Mouse (Mus musculus): ENCODE data around the gene Dach1.

Gene Dach1

DNA sequence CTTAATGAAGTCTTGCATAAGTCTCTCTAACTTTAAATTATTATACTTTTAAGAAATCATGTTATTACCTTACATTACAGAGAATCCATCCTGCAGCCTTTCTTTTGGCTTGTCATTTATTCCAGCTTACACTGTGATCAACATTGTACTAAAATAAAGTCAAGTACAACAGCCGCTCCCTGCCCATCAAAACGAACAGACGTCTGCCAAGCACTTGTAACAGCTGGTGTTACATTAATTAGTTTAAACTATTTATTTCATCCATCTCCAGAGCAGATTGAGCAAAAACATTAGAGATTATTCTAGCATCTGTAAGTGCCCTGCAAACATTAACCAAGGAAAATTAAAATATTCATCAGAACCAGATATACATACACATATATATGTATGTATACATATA, 311.2 kb downstream of the Dach1 start:
- intact Hi-C loops (cut with DNase I): no loop called here

- intact Hi-C loops (cut with DNase I): no loop called here
These were observed 312.3 kb downstream of the Dach1 start for GRCm38 (mm10) chr14:97857276-97857675.

GRCm38 (mm10) chr14:97855345-97855744, 314.2 kb downstream of the Dach1 start:
- intact Hi-C loops (cut with DNase I): no loop called here

GRCm38 (mm10) chr14:97850486-97850885, 319.1 kb downstream of the Dach1 start:
- intact Hi-C loops (cut with DNase I): no loop called here

GRCm38 (mm10) chr14:97847641-97848040, 321.9 kb downstream of the Dach1 start:
- intact Hi-C loops (cut with DNase I): no loop called here

DNA sequence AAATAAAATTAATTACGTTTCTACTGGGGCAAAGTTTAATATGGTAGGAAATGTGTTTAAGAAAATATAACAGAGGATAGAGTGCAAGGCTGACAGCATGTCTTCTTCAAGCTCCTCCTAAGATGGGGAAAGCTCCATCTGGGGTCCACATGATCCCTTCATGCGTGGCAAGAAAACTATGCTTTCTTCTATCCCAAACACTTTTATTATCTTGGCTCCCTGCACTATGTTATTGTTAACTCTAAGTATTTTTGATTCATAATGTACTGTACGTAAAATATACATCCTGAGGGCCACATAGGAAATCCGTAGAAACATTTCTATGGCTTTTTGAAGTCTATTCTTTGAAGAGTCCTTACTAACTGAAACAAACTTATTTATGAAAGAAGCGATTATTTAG, 330.3 kb downstream of the Dach1 start:
- intact Hi-C loops (cut with DNase I): no loop called here

DNA sequence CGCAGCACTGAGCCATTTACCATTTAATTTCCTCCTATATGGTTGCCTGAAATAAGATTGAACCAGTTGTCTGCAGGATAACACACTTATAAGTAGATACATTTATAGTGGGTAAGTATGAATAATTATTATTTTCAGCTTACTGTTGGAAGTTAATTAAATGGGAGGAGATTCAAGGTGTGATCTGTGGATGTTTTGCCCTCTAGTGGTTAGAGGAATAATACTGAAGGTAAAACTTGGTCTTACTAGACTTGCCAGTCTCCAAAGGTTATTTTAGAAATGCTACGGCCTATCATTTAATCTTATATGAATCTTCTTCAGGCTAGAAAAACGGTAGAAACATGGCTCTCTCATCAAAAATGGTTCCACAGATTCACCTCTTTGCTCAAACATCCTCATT, 339.7 kb downstream of the Dach1 start:
- intact Hi-C loops (cut with DNase I): no loop called here

DNA sequence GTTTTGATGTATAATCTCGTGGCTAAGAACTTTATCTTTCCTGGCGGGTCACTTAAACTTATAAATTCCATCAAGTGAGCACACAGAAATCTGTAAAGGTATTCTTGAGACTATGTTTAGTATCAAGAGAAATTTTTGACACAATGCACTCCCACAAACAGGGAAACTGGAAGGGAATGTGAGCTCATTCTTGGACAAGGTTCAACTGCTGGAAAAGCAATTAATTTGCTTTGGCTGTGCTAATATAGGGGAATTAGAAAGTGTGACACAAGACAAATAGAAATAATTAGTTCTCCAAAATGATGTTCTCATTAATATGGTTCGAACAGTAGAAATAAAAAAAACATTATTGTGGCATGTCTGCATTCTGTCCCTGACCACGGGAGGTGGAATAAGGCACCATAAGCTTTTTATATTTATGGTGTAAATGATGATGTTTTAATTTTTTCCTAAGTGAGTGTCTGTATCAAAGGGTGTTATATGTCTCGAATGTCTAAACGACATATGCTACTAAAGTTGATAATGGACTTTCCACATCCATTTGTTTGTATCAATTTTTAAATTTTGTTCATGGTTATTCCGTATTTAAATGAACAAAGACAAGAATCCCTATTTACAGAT, 354.9 kb downstream of the Dach1 start:
- intact Hi-C loops (cut with DNase I): no loop called here

GRCm38 (mm10) chr14:97813557-97813956, 356.0 kb downstream of the Dach1 start:
- intact Hi-C loops (cut with DNase I): no loop called here

GRCm38 (mm10) chr14:97795385-97795952, 374.1 kb downstream of the Dach1 start:
- intact Hi-C loops (cut with DNase I): no loop called here

DNA sequence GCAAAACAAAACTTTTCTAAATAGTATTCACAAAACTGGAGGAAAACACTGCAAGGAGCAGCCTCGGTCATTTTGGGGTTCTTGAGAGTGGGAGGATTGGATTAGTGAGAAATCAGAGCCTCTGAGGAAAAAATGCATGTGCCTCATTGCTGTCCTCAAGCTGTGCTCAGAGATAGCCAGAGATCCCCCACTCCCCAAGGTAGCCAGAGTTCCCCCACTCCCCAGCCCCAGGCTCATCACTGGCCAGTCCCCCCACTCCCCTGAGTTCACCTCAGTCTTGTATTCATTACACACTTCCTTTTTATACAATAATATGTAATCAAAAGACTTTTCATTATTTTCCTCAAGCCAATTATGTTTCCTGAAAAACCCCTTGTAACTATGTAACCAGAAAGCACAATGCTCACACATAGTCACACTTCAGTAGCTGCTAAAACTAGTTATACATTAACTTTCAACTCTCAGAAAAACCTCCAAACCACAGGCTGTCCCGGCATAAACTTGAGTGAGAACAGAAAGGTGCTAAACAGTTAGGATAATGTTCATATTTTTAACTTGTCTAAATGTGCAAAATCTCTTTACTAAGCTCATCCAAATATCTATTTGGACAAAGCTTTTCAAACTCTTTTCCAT, 395.3 kb downstream of the Dach1 start:
- intact Hi-C loops (cut with DNase I): no loop called here

DNA sequence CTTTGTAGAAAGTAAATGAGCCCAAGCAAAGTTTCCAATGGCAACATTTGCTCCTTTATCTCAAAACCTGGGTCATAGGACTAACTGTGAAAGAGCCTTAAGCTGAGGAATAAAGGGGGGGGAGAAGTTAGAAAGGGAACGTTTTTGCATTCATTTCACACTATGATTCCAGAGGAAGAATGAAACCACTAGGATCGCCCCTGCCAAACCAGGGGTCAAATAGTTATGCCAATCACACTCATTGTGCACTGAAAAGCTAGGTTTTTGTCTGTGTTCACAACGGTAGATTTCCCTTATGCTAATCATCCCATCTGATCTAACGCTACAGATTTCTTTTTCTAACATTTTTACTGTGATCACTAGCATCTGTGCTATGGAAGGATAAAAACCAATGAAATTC, 415.2 kb downstream of the Dach1 start:
- intact Hi-C loops (cut with DNase I): no loop called here

DNA sequence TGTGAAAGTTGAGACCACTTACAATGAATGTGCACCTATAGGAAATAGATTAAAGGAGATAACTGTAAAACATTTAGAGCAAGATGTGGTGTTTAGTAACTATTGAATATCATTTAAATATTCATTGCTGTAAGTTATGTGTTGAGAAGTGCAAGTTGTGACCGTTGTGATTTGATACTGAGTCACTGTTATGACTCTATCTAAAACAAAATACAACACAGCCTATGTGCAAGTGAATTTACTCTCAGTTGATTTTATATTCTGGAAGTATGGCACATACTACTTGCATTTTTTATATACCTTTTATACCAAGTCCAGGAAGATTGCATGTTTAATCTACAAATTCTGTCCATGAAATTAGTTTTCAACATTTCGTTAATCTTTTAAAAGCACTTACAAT, 415.6 kb downstream of the Dach1 start:
- intact Hi-C loops (cut with DNase I): no loop called here

DNA sequence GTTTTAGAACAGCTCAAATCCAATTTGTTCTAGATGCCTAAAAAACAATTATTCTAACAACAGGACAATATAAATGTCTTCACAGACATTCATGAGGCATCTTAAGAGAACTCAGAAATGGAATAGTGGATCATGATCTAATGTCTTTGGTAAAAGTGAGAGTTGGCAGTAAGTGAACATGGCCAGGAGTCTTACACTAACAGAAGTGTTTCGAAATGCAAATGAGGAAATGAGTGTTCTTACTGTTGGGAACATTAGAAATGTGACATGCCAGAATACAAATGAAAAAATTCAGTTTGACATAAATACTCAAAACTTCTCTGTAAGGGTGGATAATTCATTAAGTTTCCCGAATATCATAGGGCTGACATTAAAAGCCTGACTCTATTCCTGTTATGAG, 426.3 kb downstream of the Dach1 start:
- intact Hi-C loops (cut with DNase I): no loop called here

- intact Hi-C loops (cut with DNase I): no loop called here
These were observed 426.8 kb downstream of the Dach1 start for GRCm38 (mm10) chr14:97742785-97743184.
